Mouse (Mus musculus): ENCODE measurements around the gene Rfx4. TPM values are rescaled to one million over a fixed set of nuclear protein-coding genes. Genes with fewer than 3 reads are reported as not detected.

Rfx4 gene
- total RNA-seq, 2 experiments from 2014 or later, result not detected

- no peak for DNase-seq
These were observed 111.7 kb downstream of the Rfx4 start for GRCm38 (mm10) chr10:84867577-84867976.

DNA sequence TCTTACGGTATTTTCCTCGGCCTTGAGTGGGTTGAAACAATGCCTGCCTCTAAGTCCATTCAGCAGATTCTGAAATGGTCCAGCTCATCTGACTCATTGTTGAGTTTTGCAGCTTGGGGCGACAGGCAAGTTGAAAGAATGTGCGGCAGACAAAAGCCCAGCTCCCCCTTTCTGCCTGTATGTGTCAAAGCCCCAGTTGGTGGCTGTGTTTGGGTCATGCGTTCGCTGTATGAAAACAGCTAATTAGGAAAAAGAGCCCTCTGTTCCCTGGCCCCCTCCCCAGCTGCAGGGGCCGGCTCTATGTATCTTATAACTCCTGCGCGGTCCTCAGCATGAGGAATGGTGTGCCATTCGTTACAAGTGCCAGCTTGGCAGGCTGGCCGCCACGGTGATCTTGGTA, 115.4 kb downstream of the Rfx4 start:
- no peak for DNase-seq

DNA sequence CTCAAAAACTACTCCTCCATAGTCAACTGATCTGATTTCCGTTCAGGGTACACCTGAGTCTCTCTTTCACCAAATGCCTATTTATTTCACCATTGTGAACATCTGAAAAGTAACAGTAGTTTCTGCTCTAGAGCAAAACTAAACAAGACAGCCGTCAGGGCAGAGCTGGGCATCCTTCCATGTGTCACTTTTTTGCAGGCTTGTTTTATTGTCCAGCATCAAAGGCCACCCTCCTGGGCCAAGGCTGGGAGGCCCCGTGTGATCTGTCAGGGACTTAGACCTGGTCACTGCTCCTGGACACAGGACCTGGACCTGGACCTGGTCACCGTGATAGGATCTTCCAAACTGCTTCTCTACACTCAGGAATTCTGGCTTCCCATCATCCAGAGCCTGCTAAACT, 116.1 kb downstream of the Rfx4 start:
- peak; percentile 20 to 40 for DNase-seq

DNA sequence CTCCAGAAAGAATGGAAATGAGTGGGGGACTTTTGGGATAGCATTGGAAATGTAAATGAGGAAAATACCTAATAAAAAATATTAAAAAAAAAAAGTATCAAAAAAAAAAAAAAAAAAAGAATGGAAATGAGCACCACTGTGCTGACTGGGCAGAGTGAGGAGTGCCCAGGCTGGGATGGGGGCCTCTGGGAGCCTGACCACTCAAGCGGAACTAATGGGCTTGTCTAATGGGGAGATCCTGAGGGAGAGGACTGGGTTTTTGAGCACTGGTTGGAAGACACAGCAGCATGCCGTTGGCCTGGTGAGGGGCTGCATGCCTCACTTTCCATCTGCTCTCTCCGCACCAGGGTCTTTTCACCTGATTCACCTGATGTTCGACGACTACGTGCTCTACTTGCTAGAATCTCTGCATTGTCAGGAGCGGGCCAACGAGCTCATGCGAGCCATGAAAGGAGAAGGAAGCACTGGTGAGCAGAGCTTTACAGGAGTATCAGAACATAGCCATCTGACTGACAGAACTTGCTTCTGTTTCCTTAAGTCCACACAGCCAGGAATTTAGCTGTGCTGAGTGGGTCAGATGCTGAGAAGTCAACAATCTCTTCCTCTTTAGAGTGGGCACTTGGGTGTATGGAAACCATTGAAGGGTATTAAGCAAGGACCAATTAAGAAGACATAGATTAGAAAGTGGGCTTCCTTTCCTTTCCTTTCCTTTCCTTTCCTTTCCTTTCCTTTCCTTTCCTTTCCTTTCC, 124.1 kb downstream of the Rfx4 start:
- no peak for DNase-seq

GRCm38 (mm10) chr10:84882528-84882927, 126.7 kb downstream of the Rfx4 start:
- DNase-seq, result no peak

DNA sequence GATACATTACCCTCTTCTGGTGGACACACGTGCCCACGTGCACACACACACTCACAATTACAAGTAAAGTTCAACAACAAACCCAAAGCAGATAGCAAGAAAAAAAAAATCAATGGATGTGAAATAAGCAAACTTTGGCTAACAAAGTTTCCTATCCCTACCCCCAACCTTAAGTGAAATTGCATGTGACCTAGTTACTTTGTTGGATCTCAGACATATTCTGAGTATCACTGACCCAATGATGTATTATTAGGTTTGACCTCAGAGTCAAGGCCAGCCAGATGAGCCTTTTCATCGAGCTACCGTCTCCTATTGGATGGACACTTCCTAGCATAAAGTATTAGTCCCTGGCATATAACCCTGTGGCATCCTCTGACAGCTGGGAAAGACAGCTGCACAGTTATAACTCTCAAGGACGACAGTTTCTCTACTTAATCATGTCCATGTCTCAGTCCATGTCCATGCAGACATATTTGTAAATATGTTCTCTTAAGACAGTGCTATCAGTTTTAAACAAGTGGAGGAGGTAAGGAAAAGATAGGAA, 129.6 kb downstream of the Rfx4 start:
- no peak for DNase-seq

GRCm38 (mm10) chr10:84886221-84886627, 130.4 kb downstream of the Rfx4 start:
- no peak for DNase-seq

GRCm38 (mm10) chr10:84886785-84887184, 130.9 kb downstream of the Rfx4 start:
- DNase-seq, result no peak

GRCm38 (mm10) chr10:84889096-84889846, 133.4 kb downstream of the Rfx4 start:
- DNase-seq, result no peak

GRCm38 (mm10) chr10:84895810-84896358, 140.0 kb downstream of the Rfx4 start:
- no peak for DNase-seq

- no peak for DNase-seq
These were observed 141.4 kb downstream of the Rfx4 start for GRCm38 (mm10) chr10:84896941-84897930.

DNA sequence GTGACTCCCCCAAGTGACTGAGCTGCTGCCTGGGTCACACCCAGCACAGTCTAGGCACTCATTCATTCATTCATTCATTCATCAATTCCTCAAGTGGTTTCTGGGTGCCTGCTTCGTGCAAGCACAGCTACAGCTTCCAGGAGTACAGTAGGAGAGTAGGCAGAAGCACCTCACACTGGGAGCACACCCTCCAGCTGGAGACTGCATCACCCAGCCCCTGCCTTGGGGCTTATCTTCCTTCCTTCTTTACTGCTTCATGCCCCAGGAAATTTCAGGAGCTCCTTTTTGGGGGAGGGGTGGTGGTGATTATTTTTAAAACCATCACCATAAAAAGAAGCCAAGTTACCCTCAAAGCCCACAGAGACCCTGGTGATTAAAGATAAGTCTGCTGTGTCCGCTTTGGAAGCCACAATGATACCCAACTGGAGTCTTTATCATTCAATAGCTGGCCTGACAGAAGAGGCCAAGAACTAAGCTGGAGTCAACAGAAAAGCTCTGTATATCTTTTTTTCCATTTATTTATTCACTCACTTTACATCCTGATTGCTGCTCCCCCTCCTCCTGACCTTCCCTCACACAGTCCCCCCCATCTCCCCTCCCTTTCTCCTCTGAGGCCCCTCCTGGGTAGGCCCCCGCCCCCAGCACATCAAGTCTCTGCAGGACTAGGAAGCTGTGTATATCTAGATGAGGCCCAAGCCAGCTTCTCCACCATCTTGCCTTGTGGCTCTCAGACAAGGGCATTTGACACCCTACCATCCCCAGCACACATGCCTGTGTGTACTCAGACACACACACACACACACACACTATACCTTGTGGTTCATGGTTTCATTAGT, 142.5 kb downstream of the Rfx4 start:
- DNase-seq, result no peak

GRCm38 (mm10) chr10:84901676-84902075, 145.8 kb downstream of the Rfx4 start:
- DNase-seq, result peak in 1 of 2 experiments; percentile 33

DNA sequence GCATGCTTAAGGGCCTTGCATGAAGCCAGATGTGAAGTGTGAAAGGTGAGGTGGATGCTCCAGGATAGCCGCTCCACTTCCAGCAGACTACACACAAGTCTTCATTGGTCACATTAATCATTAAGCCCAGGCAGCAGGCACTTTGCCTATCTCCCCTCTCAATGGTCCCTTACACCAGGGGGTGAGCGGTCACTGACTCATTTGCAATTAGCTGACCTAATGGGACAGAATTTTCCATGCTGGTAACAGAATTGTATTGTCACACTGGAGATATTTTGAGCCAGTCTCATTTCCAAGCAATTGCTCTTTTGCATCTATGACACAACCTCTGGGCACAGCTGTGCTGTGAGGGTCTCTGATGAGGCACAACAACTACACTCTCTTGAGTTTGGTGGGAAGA, 146.4 kb downstream of the Rfx4 start:
- no peak for DNase-seq

DNA sequence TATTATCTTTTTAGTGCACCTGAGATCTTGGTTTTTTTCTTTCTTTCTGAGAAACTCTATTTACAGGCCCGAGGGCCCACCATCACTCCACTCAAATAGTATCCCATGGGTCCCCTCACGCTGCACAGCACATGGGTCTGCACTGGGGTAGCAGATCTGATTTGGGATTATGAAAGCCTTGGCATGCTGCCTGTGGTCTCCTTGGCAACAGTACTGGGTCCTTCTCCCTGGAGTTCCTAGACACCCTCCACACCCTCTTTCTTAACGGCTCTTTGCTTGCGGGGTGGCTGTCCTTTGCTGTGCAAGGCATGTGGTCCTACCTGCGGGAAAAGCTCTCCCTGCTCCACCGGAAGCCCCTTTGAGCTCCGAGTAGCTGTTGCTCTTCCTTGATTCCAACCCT, 147.4 kb downstream of the Rfx4 start:
- peak; percentile 26 to 56 for DNase-seq

- peak in 1 of 2 experiments; percentile 49 for DNase-seq
These were observed 147.9 kb downstream of the Rfx4 start for GRCm38 (mm10) chr10:84903742-84904141.

- DNase-seq, result no peak
These were observed 151.0 kb downstream of the Rfx4 start for GRCm38 (mm10) chr10:84906895-84907294.

DNA sequence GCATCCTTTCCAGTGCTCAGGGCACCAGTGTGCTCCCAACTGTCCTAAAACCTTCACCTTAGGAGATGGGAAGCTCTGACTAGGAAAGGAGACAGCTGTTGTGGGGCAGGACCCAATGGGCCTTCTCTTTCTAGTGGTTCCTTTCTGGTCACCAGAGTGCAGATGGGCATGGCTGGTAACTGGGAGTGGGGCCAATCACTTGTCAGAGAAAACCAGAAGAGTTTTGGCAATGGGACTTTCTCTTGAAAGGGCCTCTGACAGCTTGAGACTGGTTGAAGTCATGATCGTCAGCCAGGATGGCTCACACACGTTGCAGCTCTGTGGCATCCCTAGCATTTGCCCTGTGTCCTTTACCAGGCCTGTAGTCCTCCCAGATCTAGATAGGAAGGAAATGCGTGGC, 152.1 kb downstream of the Rfx4 start:
- DNase-seq, result no peak

- no peak for DNase-seq
These were observed 152.6 kb downstream of the Rfx4 start for GRCm38 (mm10) chr10:84908471-84908870.

GRCm38 (mm10) chr10:84909021-84909801, 153.3 kb downstream of the Rfx4 start:
- peak; percentile 59 to 75 for DNase-seq

Measured in adrenal gland, postnatal 36 days (tissue).